Comparison of ENCODE assay signal across 9 mouse cellular contexts in the genomic region with DNA sequence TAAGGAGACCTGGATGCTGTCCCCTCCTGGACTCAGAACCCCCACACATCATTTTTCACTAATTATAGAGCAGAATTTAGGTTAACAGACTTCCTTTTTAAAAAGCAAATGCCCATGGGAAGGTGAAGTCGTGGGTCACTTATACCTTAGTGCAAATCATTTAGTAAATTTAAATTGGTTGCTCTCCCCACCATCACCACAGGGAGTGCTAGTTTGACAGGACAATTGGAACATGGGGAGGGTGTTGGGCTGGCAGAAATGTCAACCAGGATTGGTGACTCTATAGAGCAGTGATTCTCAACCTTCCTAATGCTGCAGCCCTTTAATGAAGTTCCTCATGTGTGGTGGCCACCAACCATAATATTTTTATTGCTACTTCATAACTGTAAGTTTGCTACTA. TPM values are rescaled to one million over a fixed set of nuclear protein-coding genes. Genes with fewer than 3 reads are reported as not detected.
DNase-seq lines count a peak whose midpoint lies in the region; ATAC-seq and TF ChIP-seq lines count a peak whose summit lies in the region.
"Had no signal": no experiment of that assay in that cellular context is flagged by ENCODE, and none has a peak within 500 bp of the region (broad histone marks: within the 10 kb centered on the region; RNA-seq: fewer than 3 reads in every experiment).

No protein-coding gene starts in this region.

- TF ChIP-seq CTCF in kidney, postnatal 0 days (IDR thresholded peaks at IDR 0.05; ENCODE audit: low read depth): peak; percentile 59

- 8% methylated on average over 1 of the region's 1 CpGs for WGBS in kidney, postnatal 0 days
- WGBS in kidney, embryonic 14.5 days: 16% methylated on average over 1 of the region's 1 CpGs
- WGBS in neural tube, embryonic 15.5 days: 14% methylated on average over 1 of the region's 1 CpGs
- 0% methylated on average over 1 of the region's 1 CpGs for WGBS in midbrain, embryonic 11.5 days

- no peak overlapping the region for H3K9ac ChIP-seq in kidney, postnatal 0 days (ENCODE audit: low read depth, low read length)
- no peak overlapping the region for H3K9ac ChIP-seq in kidney, embryonic 14.5 days (ENCODE audit: low read depth, low read length)
- no peak overlapping the region for H3K9ac ChIP-seq in neural tube, embryonic 15.5 days (replicated peaks)
- H3K9ac ChIP-seq in midbrain, embryonic 11.5 days (ENCODE audit: low read length): no peak overlapping the region
- H3K9ac ChIP-seq: limb, embryonic 15.5 days had no signal

- no peaks in the 10 kb centered on the region for H3K9me3 ChIP-seq in kidney, postnatal 0 days (replicated peaks; ENCODE audit: low read length)
- no peaks in the 10 kb centered on the region for H3K9me3 ChIP-seq in kidney, embryonic 14.5 days (ENCODE audit: control insufficient read depth, low read length)
- no peaks in the 10 kb centered on the region for H3K9me3 ChIP-seq in neural tube, embryonic 15.5 days (replicated peaks)
- no peaks in the 10 kb centered on the region for H3K9me3 ChIP-seq in midbrain, embryonic 11.5 days (ENCODE audit: control insufficient read depth, low read length)
- H3K9me3 ChIP-seq: limb, embryonic 15.5 days had no signal

- H3K4me1 ChIP-seq in kidney, postnatal 0 days (replicated peaks; ENCODE audit: insufficient read depth, low read length): peaks cover 19% of the 10 kb centered on the region
- H3K4me1 ChIP-seq in kidney, embryonic 14.5 days (ENCODE audit: control insufficient read depth, insufficient read depth, low read length): peaks cover 23% of the 10 kb centered on the region
- H3K4me1 ChIP-seq in neural tube, embryonic 15.5 days: peaks cover 40% of the 10 kb centered on the region
- H3K4me1 ChIP-seq in midbrain, embryonic 11.5 days (ENCODE audit: control insufficient read depth, insufficient read depth, low read length): peaks cover 28% of the 10 kb centered on the region

- no peak overlapping the region for H3K4me3 ChIP-seq in kidney, postnatal 0 days (replicated peaks; ENCODE audit: low read depth, low read length)
- no peak overlapping the region for H3K4me3 ChIP-seq in kidney, embryonic 14.5 days (ENCODE audit: low read length)
- no peak overlapping the region for H3K4me3 ChIP-seq in neural tube, embryonic 15.5 days (replicated peaks)
- H3K4me3 ChIP-seq in midbrain, embryonic 11.5 days (ENCODE audit: low read depth, low read length): no peak overlapping the region

- H3K4me2 ChIP-seq in kidney, postnatal 0 days (ENCODE audit: low read length): no peak overlapping the region
- H3K4me2 ChIP-seq in kidney, embryonic 14.5 days (replicated peaks; ENCODE audit: low read depth, low read length): no peak overlapping the region
- no peak overlapping the region for H3K4me2 ChIP-seq in neural tube, embryonic 15.5 days
- no peak overlapping the region for H3K4me2 ChIP-seq in midbrain, embryonic 11.5 days

- no peak for ATAC-seq in kidney, postnatal 0 days (replicated peaks; ENCODE audit: low FRiP score, low read depth)
- ATAC-seq in kidney, embryonic 14.5 days (ENCODE audit: low FRiP score, low TSS enrichment): no peak
- ATAC-seq in neural tube, embryonic 15.5 days (ENCODE audit: low FRiP score): no peak
- ATAC-seq in midbrain, embryonic 11.5 days (ENCODE audit: low FRiP score): no peak

- DNase-seq in kidney, postnatal 0 days (ENCODE audit: low spot score): peak; percentile 44
- peak; percentile 29 for DNase-seq in NIH3T3 (ENCODE audit: low read depth)
- DNase-seq in embryo, embryonic 11 days: peak; percentile 40
- peak; percentile 55 for DNase-seq in lung, postnatal 10 days
- DNase-seq in midbrain, embryonic 11.5 days (ENCODE audit: low spot score, missing footprints): no peak
- no peak for DNase-seq in right cerebral cortex, postnatal 14 days

- no peak overlapping the region for H3K27ac ChIP-seq in kidney, postnatal 0 days
- no peak overlapping the region for H3K27ac ChIP-seq in kidney, embryonic 14.5 days (ENCODE audit: low read depth, low read length)
- H3K27ac ChIP-seq in neural tube, embryonic 15.5 days (replicated peaks): no peak overlapping the region
- no peak overlapping the region for H3K27ac ChIP-seq in midbrain, embryonic 11.5 days (ENCODE audit: low read depth, low read length)
- H3K27ac ChIP-seq: limb, embryonic 15.5 days had no signal

- peaks cover 11% of the 10 kb centered on the region for H3K27me3 ChIP-seq in kidney, postnatal 0 days (ENCODE audit: insufficient read depth, low read length)
- peaks cover 27% of the 10 kb centered on the region for H3K27me3 ChIP-seq in kidney, embryonic 14.5 days (ENCODE audit: control insufficient read depth, insufficient read depth, low read length)
- peaks cover 59% of the 10 kb centered on the region for H3K27me3 ChIP-seq in neural tube, embryonic 15.5 days (replicated peaks)
- peaks cover 39% of the 10 kb centered on the region for H3K27me3 ChIP-seq in midbrain, embryonic 11.5 days (ENCODE audit: control insufficient read depth, insufficient read depth, low read length)

- no peaks in the 10 kb centered on the region for H3K36me3 ChIP-seq in kidney, postnatal 0 days (ENCODE audit: insufficient read depth, low read length)
- H3K36me3 ChIP-seq in kidney, embryonic 14.5 days (ENCODE audit: control insufficient read depth, insufficient read depth, low read length): no peaks in the 10 kb centered on the region
- no peaks in the 10 kb centered on the region for H3K36me3 ChIP-seq in neural tube, embryonic 15.5 days
- no peaks in the 10 kb centered on the region for H3K36me3 ChIP-seq in midbrain, embryonic 11.5 days (ENCODE audit: control insufficient read depth, insufficient read depth, low read length)
- H3K36me3 ChIP-seq: limb, embryonic 15.5 days had no signal

RNA-seq across cellular contexts. Expression of a gene that starts 3.1 kb away (rescaled TPM):
- 0.83 and 1.1 TPM in 2 replicates for polyA plus RNA-seq in kidney, postnatal 0 days (2015; fragmentation: Nextera tagmentation; extraction: Ambion mirVana)
- polyA plus RNA-seq in kidney, embryonic 14.5 days (2014; fragmentation: Nextera tagmentation; extraction: Ambion mirVana): 0.87 and 1.7 TPM in 2 replicates
- polyA plus RNA-seq in neural tube, embryonic 15.5 days (2015; fragmentation: Nextera tagmentation; extraction: Ambion mirVana): 0.24 and 1.0 TPM in 2 replicates
- polyA plus RNA-seq in midbrain, embryonic 11.5 days (2014; fragmentation: Nextera tagmentation; extraction: Ambion mirVana): 1.2 and 1.4 TPM in 2 replicates

RNA-seq across cellular contexts. Expression of a gene that starts 14.9 kb away (rescaled TPM):
- 0.52 and 0.53 TPM in 2 replicates for polyA plus RNA-seq in kidney, postnatal 0 days (2015; fragmentation: Nextera tagmentation; extraction: Ambion mirVana)
- polyA plus RNA-seq in kidney, embryonic 14.5 days (2014; fragmentation: Nextera tagmentation; extraction: Ambion mirVana): 0.50 and 0.72 TPM in 2 replicates
- 1.9 and 2.5 TPM in 2 replicates for polyA plus RNA-seq in neural tube, embryonic 15.5 days (2015; fragmentation: Nextera tagmentation; extraction: Ambion mirVana)
- polyA plus RNA-seq in midbrain, embryonic 11.5 days (2014; fragmentation: Nextera tagmentation; extraction: Ambion mirVana): 0.05 TPM in 1 of 2 replicates, not detected in the other
- polyA plus RNA-seq: limb, embryonic 15.5 days had no signal

RNA-seq across cellular contexts. Expression of a gene that starts 42.1 kb away (rescaled TPM):
- polyA plus RNA-seq in kidney, postnatal 0 days (2015; fragmentation: Nextera tagmentation; extraction: Ambion mirVana): 15.7 and 19.0 TPM in 2 replicates
- polyA plus RNA-seq in kidney, embryonic 14.5 days (2014; fragmentation: Nextera tagmentation; extraction: Ambion mirVana): 19.4 and 30.6 TPM in 2 replicates
- polyA plus RNA-seq in neural tube, embryonic 15.5 days (2015; fragmentation: Nextera tagmentation; extraction: Ambion mirVana): 16.2 and 19.7 TPM in 2 replicates
- 18.2 and 22.8 TPM in 2 replicates for polyA plus RNA-seq in midbrain, embryonic 11.5 days (2014; fragmentation: Nextera tagmentation; extraction: Ambion mirVana)

RNA-seq across cellular contexts. Expression of a gene that starts 52.3 kb away (rescaled TPM):
- polyA plus RNA-seq in kidney, postnatal 0 days (2015; fragmentation: Nextera tagmentation; extraction: Ambion mirVana): 7.7 and 9.7 TPM in 2 replicates
- polyA plus RNA-seq in kidney, embryonic 14.5 days (2014; fragmentation: Nextera tagmentation; extraction: Ambion mirVana): 10.2 and 13.8 TPM in 2 replicates
- polyA plus RNA-seq in neural tube, embryonic 15.5 days (2015; fragmentation: Nextera tagmentation; extraction: Ambion mirVana): 19.2 and 20.7 TPM in 2 replicates
- polyA plus RNA-seq in midbrain, embryonic 11.5 days (2014; fragmentation: Nextera tagmentation; extraction: Ambion mirVana): 19.1 and 22.6 TPM in 2 replicates

Comparison
In these comparisons a context has a peak if more than half of its experiments do, and no peak if none do; other contexts are left out.
1. DNase-seq: peak in kidney, postnatal 0 days (single experiment), NIH3T3 (single experiment), embryo, embryonic 11 days (single experiment) and lung, postnatal 10 days (single experiment); none in midbrain, embryonic 11.5 days (single experiment) and right cerebral cortex, postnatal 14 days (single experiment).